ENCODE assay signal across 8 mouse cellular contexts in the genomic region with DNA sequence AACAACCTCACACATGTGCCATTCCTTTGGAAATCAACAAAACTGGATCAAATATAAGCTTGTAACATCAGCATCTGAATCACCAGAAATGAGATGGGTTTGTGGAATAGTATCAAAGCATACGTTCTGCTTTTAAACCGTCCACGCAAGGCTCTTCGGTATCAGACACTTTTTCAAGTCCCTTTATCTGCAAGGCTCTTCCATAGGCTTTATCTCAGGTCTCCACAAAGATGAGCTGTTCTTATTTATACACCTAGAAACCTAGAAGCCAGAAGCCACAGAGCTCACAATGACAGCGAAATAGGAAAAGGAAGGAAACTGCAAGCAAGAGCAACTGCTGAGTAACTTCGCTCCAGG. TPM values are rescaled to one million over a fixed set of nuclear protein-coding genes. Genes with fewer than 3 reads are reported as not detected.
A peak's percentile ranks its signal among the peaks of the same experiment; 100 is the strongest.
DNase-seq lines count a peak whose midpoint lies in the region; ATAC-seq and TF ChIP-seq lines count a peak whose summit lies in the region.

No protein-coding gene starts in this region.

- no peak for TF ChIP-seq POLR2A in heart, adult 2 months (IDR thresholded peaks at IDR 0.05; ENCODE audit: insufficient read depth, low read depth, low read length)
- TF ChIP-seq POLR2A in thymus, adult 2 months (IDR thresholded peaks at IDR 0.05; ENCODE audit: control insufficient read depth, extremely low read depth, insufficient read depth, low read length, poor library complexity): no peak

- H3K9ac ChIP-seq in heart, adult 2 months (ENCODE audit: low read depth, low read length): peak overlapping the region; percentile 30
- H3K9ac ChIP-seq in liver, embryonic 12.5 days: peak overlapping the region; percentile 99

- no peak for ATAC-seq in liver, embryonic 12.5 days
- no peak for ATAC-seq in activated CD4-positive, CD25-positive, alpha-beta regulatory T cell, adult 4 months

- H3K27ac ChIP-seq in heart, adult 2 months: peak overlapping the region; percentile 29
- H3K27ac ChIP-seq in thymus, adult 2 months (ENCODE audit: control insufficient read depth, insufficient read depth, low read length): peak overlapping the region; percentile 23; the same call in 1 of the 2 replicates
- peak overlapping the region; percentile 98 for H3K27ac ChIP-seq in liver, embryonic 12.5 days

- DNase-seq in heart, adult 2 months: no peak
- DNase-seq in heart, adult 8-10 months (ENCODE audit: low spot score): no peak
- DNase-seq in thymus, adult 2 months: no peak
- DNase-seq in thymus, adult 18-20 months: no peak
- DNase-seq in adrenal gland, adult (ENCODE audit: inconsistent age in 2 of 2, low spot score in 1 of 2): no peak
- DNase-seq in ovary, postnatal 10 days (ENCODE audit: low spot score): no peak

- peak overlapping the region; percentile 25; the same call in 1 of the 2 replicates for H3K4me3 ChIP-seq in heart, adult 2 months
- H3K4me3 ChIP-seq in thymus, adult 2 months (ENCODE audit: control insufficient read depth, insufficient read depth, low read length): peak overlapping the region; percentile 82
- H3K4me3 ChIP-seq in liver, embryonic 12.5 days: peak overlapping the region; percentile 98

- no peak for TF ChIP-seq EP300 in heart, adult 2 months (IDR thresholded peaks at IDR 0.05; ENCODE audit: insufficient read depth, low read depth, low read length)

- no peaks in the 10 kb centered on the region for H3K9me3 ChIP-seq in liver, embryonic 12.5 days (replicated peaks)

- TF ChIP-seq CTCF in heart, adult 2 months (IDR thresholded peaks at IDR 0.05): no peak
- no peak for TF ChIP-seq CTCF in thymus, adult 2 months (IDR thresholded peaks at IDR 0.05; ENCODE audit: borderline replicate concordance, control insufficient read depth, extremely low read depth, insufficient read depth, low read length, poor library complexity)

- no peaks in the 10 kb centered on the region for H3K27me3 ChIP-seq in heart, adult 2 months (ENCODE audit: control insufficient read depth, insufficient read depth, low read length)
- H3K27me3 ChIP-seq in thymus, adult 2 months (ENCODE audit: control insufficient read depth, insufficient read depth, low read length): no peaks in the 10 kb centered on the region
- H3K27me3 ChIP-seq in liver, embryonic 12.5 days (replicated peaks): no peaks in the 10 kb centered on the region

- H3K36me3 ChIP-seq in heart, adult 2 months (ENCODE audit: control insufficient read depth, insufficient read depth, low read length): peaks cover 39% of the 10 kb centered on the region
- H3K36me3 ChIP-seq in thymus, adult 2 months (ENCODE audit: control insufficient read depth, insufficient read depth, low read length): no peaks in the 10 kb centered on the region
- peaks cover 64% of the 10 kb centered on the region for H3K36me3 ChIP-seq in liver, embryonic 12.5 days

- H3K4me1 ChIP-seq in heart, adult 2 months (ENCODE audit: control insufficient read depth, insufficient read depth, low read length): peaks cover 21% of the 10 kb centered on the region
- peaks cover 38% of the 10 kb centered on the region for H3K4me1 ChIP-seq in thymus, adult 2 months (replicated peaks; ENCODE audit: control insufficient read depth, insufficient read depth, low read length)
- peaks cover 68% of the 10 kb centered on the region for H3K4me1 ChIP-seq in liver, embryonic 12.5 days

- H3K4me2 ChIP-seq in liver, embryonic 12.5 days: peak overlapping the region; percentile 98

- H3K79me2 ChIP-seq in heart, adult 2 months (replicated peaks; ENCODE audit: control insufficient read depth, insufficient read depth, low read length): peaks cover 8% of the 10 kb centered on the region

- intact Hi-C loops in heart, adult 2 months (cut with DNase I): loop anchor here (5.0 kb wide), 1 partner anchor 86 kb away; no protein-coding TSS in a partner anchor

- WGBS in heart, adult 2 months: 59% methylated on average over 6 of the region's 6 CpGs
- 22% methylated on average over 6 of the region's 6 CpGs for WGBS in thymus, adult 2 months
- 14% methylated on average over 6 of the region's 6 CpGs for WGBS in liver, embryonic 12.5 days (ENCODE audit: insufficient replicate concordance)

RNA-seq across cellular contexts. Expression of gene Foxo3, which starts 3.2 kb away (rescaled TPM):
- total RNA-seq in heart, adult 2 months (2021): 10 to 100 TPM; 72.5 to 89.5 TPM
- 26.7 and 32.7 TPM in 2 replicates for polyA plus RNA-seq in heart, adult 2 months (2012; rRNA removed)
- 10 to 100 TPM; 67.9 to 93.5 (median 80.4) TPM for total RNA-seq in heart, adult 8-10 months (2022)
- polyA plus RNA-seq in thymus, adult 2 months (2012; rRNA removed): 76.6 and 83.4 TPM in 2 replicates
- 16.9 and 17.9 TPM in 2 replicates for polyA plus RNA-seq in liver, embryonic 12.5 days (2016; fragmentation: Nextera tagmentation; extraction: Ambion mirVana)
- 1 to 10 TPM; 8.6 to 9.4 TPM for polyA plus RNA-seq in activated CD4-positive, CD25-positive, alpha-beta regulatory T cell, adult 4 months (2017; shearing (Covaris generic))

Comparison
In these comparisons a context has a peak if more than half of its experiments do, and no peak if none do; other contexts are left out.
1. H3K27ac ChIP-seq: peak in every context shown above with its lines; median percentile 98 in liver, embryonic 12.5 days; 29 in heart, adult 2 months; 23 in thymus, adult 2 months.
2. H3K4me3 ChIP-seq: peak in every context shown above with its lines; median percentile 98 in liver, embryonic 12.5 days; 82 in thymus, adult 2 months; 25 in heart, adult 2 months.